Mouse (Mus musculus): ENCODE results near the gene F830045P16Rik. TPM values are rescaled to one million over a fixed set of nuclear protein-coding genes. Genes with fewer than 3 reads are reported as not detected.

F830045P16Rik gene
- not detected in 2 replicates for polyA plus RNA-seq (2012; rRNA removed)

GRCm38 (mm10) chr2:129536377-129536776 lies at the start of gene F830045P16Rik:
Gene F830045P16Rik (minus strand): TSS chr2:129536602.

Other genes starting within 250 kb of the F830045P16Rik start
- gene Ckap2l, start 239.4 kb downstream of the F830045P16Rik start, polyA plus RNA-seq (2012; rRNA removed) = 0.65 and 0.96 TPM in 2 replicates
- gene Il1a, start 226.6 kb downstream of the F830045P16Rik start, polyA plus RNA-seq (2012; rRNA removed) = 0.05 TPM in 1 of 2 replicates, not detected in the other
- gene Il1b, start 165.5 kb downstream of the F830045P16Rik start, polyA plus RNA-seq (2012; rRNA removed) = 0.31 TPM in 2 replicates
- 19.0 and 22.7 TPM in 2 replicates for gene Sirpa, start 56.2 kb upstream of the F830045P16Rik start, polyA plus RNA-seq (2012; rRNA removed)
- 0.62 TPM in 2 replicates for gene Pdyn, start 163.2 kb upstream of the F830045P16Rik start, polyA plus RNA-seq (2012; rRNA removed)